Mouse (Mus musculus) G1E (cell line): ENCODE data around the gene Myo5a.

Source experiments
- CTCF ChIP-seq: IDR thresholded peaks from 2 replicates; pipeline ENCODE4 v1.5.1; 2012; ENCODE audit warnings: low read depth, low read length, inconsistent platforms, mixed read lengths
- GATA1 ChIP-seq: IDR thresholded peaks from 2 replicates; pipeline ENCODE4 v1.6.1; 2012; ENCODE audit warnings: borderline replicate concordance, low read length, inconsistent platforms, mixed read lengths
- GATA2 ChIP-seq: IDR thresholded peaks from 2 replicates; pipeline ENCODE4 v1.6.1; 2012; ENCODE audit warnings: low read depth, low read length, inconsistent platforms, borderline replicate concordance

DNA sequence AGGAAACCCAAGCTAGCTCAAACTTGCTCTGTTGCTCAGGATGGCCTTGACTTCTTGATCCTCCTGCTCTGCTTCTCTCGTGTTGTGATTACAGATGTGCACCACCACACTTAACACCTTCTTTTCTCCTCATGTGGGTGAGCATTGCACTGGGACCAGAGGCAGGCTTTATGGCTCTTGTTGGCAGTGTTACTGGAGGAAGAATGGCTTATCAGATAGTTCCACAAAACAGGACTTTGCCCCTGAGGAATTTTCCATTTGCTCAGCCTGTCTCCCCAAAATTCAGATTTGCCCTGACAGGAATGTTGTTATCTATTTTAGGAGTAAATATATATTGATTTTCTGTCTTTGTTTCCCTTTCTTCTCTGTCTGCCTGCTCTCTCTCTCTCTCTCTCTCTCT lies 36.1 kb upstream of the Myo5a start:
- no peak for TF ChIP-seq CTCF
- TF ChIP-seq GATA2, result no peak
- TF ChIP-seq GATA1, result no peak
